Mouse (Mus musculus): ENCODE measurements at regions not wholly inside any gene's neighbourhood (a gene's known extent, or its start where the extent isn't known, plus 50 kb on each side); places are given as distances from the start of the nearest gene placed in this dataset.

- 0% methylated on average over 4 of the region's 4 CpGs for WGBS (ENCODE audit: missing documents)
- Histone ChIP-seq H3K27ac (no peak overlapping the region), H3K4me3 (ENCODE audit: inconsistent target) (no peak overlapping the region)
Observed at GRCm38 (mm10) chr9:115656994-115657713, 252.1 kb upstream of the Gadl1 start.

DNA sequence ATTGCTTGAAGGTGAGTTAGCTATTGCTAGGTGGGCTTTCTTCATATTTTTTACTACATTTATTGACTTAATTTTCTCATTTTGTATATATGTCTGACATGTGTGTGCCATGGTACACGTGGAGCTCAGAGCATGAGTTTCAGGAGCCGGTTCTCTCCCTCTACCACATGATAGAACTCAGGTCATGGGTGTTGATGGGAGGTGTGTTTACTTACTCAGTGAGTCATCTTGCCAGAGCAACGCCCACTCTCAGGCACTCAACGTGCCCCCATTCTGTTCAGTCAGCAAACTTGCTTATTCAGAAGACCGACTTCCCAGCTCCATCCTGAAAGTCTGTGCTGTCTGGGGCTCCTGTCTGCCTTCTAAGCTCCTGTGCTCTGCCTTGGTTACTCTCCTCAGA, 250.8 kb upstream of the Gadl1 start:
- no peaks in the 10 kb centered on the region for H3K36me3 ChIP-seq (ENCODE audit: inconsistent target)
- H3K4me3 ChIP-seq (ENCODE audit: inconsistent target), result no peak overlapping the region
- 95% methylated on average over 5 of the region's 5 CpGs for WGBS (ENCODE audit: missing documents)
- no peaks in the 10 kb centered on the region for H3K79me2 ChIP-seq (ENCODE audit: inconsistent target)
- no peak overlapping the region for H3K27ac ChIP-seq

More at GRCm38 (mm10) chr9:115656994-115657713, 252.1 kb upstream of the Gadl1 start:
- no peaks in the 10 kb centered on the region for H3K79me2 ChIP-seq (ENCODE audit: inconsistent target)
- no peaks in the 10 kb centered on the region for H3K36me3 ChIP-seq (ENCODE audit: inconsistent target)

- 78% methylated on average over 1 of the region's 1 CpGs for WGBS (ENCODE audit: missing documents)
- Histone ChIP-seq H3K36me3 (ENCODE audit: inconsistent target) (no peaks in the 10 kb centered on the region), H3K4me3 (ENCODE audit: inconsistent target) (no peak overlapping the region), H3K79me2 (ENCODE audit: inconsistent target) (no peaks in the 10 kb centered on the region), H3K27ac (no peak overlapping the region)
Observed at GRCm38 (mm10) chr9:115660371-115660770, 248.9 kb upstream of the Gadl1 start.

GRCm38 (mm10) chr9:115661834-115662425, 247.3 kb upstream of the Gadl1 start:
- no peak overlapping the region for H3K27ac ChIP-seq
- no peak overlapping the region for H3K4me3 ChIP-seq (ENCODE audit: inconsistent target)
- no peaks in the 10 kb centered on the region for H3K36me3 ChIP-seq (ENCODE audit: inconsistent target)
- no peaks in the 10 kb centered on the region for H3K79me2 ChIP-seq (ENCODE audit: inconsistent target)
- 81% methylated on average over 5 of the region's 5 CpGs for WGBS (ENCODE audit: missing documents)

- no peak overlapping the region for H3K4me3 ChIP-seq (ENCODE audit: inconsistent target)
- no peaks in the 10 kb centered on the region for H3K79me2 ChIP-seq (ENCODE audit: inconsistent target)
- H3K36me3 ChIP-seq (ENCODE audit: inconsistent target), result no peaks in the 10 kb centered on the region
- no peak overlapping the region for H3K27ac ChIP-seq
- 71% methylated on average over 5 of the region's 5 CpGs for WGBS (ENCODE audit: missing documents)
Observed at GRCm38 (mm10) chr9:115665337-115666004, 243.8 kb upstream of the Gadl1 start.

DNA sequence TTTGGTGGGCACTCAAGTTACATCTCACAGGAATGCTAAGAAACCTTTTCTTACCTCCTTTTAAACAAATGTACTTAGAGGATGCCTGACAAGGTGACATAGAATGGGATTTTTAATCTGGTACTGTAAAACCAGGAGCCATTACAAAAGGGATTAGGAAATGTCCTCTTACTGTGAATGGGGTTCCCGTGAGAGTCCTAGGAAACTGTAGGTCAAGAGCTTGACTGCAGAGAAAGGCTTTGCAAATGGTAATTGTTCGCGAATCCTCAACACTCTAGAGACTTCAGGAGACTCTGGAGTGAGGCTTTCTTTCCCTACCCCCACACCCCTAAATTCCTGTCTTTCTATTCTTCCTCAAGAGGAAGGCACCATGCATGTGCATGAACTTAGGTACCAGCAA, 242.7 kb upstream of the Gadl1 start:
- Histone ChIP-seq H3K36me3 (ENCODE audit: inconsistent target) (no peaks in the 10 kb centered on the region), H3K79me2 (ENCODE audit: inconsistent target) (no peaks in the 10 kb centered on the region), H3K4me3 (ENCODE audit: inconsistent target) (no peak overlapping the region), H3K27ac (no peak overlapping the region)
- 97% methylated on average over 3 of the region's 3 CpGs for WGBS (ENCODE audit: missing documents)

- H3K4me3 ChIP-seq (ENCODE audit: inconsistent target), result no peak overlapping the region
Observed at GRCm38 (mm10) chr9:115680703-115681576, 228.3 kb upstream of the Gadl1 start.

GRCm38 (mm10) chr9:115681841-115682240, 227.4 kb upstream of the Gadl1 start:
- H3K79me2 ChIP-seq (ENCODE audit: inconsistent target), result no peaks in the 10 kb centered on the region
- H3K36me3 ChIP-seq (ENCODE audit: inconsistent target), result no peaks in the 10 kb centered on the region
- 75% methylated on average over 9 of the region's 9 CpGs for WGBS (ENCODE audit: missing documents)
- H3K4me3 ChIP-seq (ENCODE audit: inconsistent target), result no peak overlapping the region
- no peak overlapping the region for H3K27ac ChIP-seq

More at GRCm38 (mm10) chr9:115680703-115681576, 228.3 kb upstream of the Gadl1 start:
- Histone ChIP-seq H3K79me2 (ENCODE audit: inconsistent target) (no peaks in the 10 kb centered on the region), H3K27ac (no peak overlapping the region), H3K36me3 (ENCODE audit: inconsistent target) (no peaks in the 10 kb centered on the region)
- WGBS (ENCODE audit: missing documents), result 57% methylated on average over 9 of the region's 9 CpGs

GRCm38 (mm10) chr9:115683951-115684350, 225.3 kb upstream of the Gadl1 start:
- H3K4me3 ChIP-seq (ENCODE audit: inconsistent target), result no peak overlapping the region
- no peak overlapping the region for H3K27ac ChIP-seq
- no peaks in the 10 kb centered on the region for H3K36me3 ChIP-seq (ENCODE audit: inconsistent target)
- no peaks in the 10 kb centered on the region for H3K79me2 ChIP-seq (ENCODE audit: inconsistent target)

- no peak overlapping the region for H3K4me3 ChIP-seq (ENCODE audit: inconsistent target)
- 68% methylated on average over 5 of the region's 5 CpGs for WGBS (ENCODE audit: missing documents)
- no peaks in the 10 kb centered on the region for H3K36me3 ChIP-seq (ENCODE audit: inconsistent target)
- H3K27ac ChIP-seq, result no peak overlapping the region
- H3K79me2 ChIP-seq (ENCODE audit: inconsistent target), result no peaks in the 10 kb centered on the region
Observed at GRCm38 (mm10) chr9:115686605-115687004, 222.7 kb upstream of the Gadl1 start.

GRCm38 (mm10) chr9:115692837-115693236, 216.4 kb upstream of the Gadl1 start:
- Histone ChIP-seq H3K27ac (no peak overlapping the region), H3K4me3 (ENCODE audit: inconsistent target) (no peak overlapping the region), H3K79me2 (ENCODE audit: inconsistent target) (no peaks in the 10 kb centered on the region), H3K36me3 (ENCODE audit: inconsistent target) (no peaks in the 10 kb centered on the region)
- WGBS (ENCODE audit: missing documents), result 100% methylated on average over 1 of the region's 2 CpGs

DNA sequence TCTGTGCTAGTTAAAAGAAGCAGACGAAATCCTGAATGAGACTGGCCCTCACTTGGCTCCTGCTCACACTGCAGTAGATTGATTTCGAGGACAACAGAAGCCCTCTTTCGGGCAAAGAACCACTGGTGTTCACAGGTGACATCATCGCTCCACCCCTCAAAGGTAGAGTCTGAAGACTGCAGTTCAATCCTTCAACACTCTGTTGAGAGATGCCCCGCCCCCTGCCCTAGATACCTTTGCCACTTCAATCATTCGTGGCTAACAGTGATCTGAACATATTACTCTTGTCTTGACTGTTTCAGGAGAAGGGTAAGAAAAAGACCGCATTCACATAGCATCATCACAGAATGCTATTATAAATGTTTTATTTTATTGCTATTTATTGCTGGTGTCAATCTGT, 205.5 kb upstream of the Gadl1 start:
- WGBS (ENCODE audit: missing documents), result 89% methylated on average over 7 of the region's 7 CpGs
- H3K27ac ChIP-seq, result no peak overlapping the region

DNA sequence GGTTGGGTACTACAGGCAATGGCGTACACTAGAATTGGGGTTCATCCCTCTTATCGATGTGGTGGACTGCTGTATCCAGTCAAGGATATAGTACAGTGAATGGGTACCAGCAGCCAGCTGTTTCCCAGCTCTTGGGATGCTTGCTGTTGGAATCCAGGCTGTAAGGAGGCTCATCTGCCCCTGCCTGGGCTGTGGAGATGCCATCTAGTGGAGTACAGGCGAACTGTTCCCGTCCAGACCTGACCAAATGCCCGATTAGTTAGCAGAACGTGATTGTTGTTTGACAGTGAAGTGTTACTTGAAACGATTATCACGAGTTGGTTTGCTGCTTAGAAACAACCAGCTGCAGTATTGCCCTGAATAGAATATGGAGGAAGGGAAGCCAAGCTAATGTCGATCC, 205.0 kb upstream of the Gadl1 start:
- 37% methylated on average over 9 of the region's 9 CpGs for WGBS (ENCODE audit: missing documents)
- Histone ChIP-seq H3K36me3 (ENCODE audit: inconsistent target) (no peaks in the 10 kb centered on the region), H3K79me2 (ENCODE audit: inconsistent target) (no peaks in the 10 kb centered on the region), H3K4me3 (ENCODE audit: inconsistent target) (no peak overlapping the region), H3K27ac (no peak overlapping the region)

More for the DNA sequence above, 205.5 kb upstream of the Gadl1 start:
- Histone ChIP-seq H3K36me3 (ENCODE audit: inconsistent target) (no peaks in the 10 kb centered on the region), H3K79me2 (ENCODE audit: inconsistent target) (no peaks in the 10 kb centered on the region), H3K4me3 (ENCODE audit: inconsistent target) (no peak overlapping the region)

DNA sequence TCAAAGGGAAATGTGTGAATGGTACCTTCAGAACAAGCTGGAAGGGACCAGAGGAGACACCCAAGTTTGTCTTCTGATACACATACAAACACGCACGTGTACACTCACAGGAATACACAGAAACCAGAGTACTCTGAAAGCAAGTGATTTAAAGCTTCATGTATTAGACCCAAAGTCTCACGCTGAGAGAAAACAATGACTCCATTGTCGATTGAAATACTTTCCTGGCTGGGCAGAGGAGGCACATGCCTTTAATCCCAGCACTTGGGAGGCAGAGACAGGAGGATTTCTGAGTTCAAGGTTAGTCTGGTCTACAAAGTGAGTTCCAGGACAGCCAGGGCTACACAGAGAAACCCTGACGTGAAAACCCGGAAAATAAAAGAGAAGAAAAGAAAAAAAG, 203.5 kb upstream of the Gadl1 start:
- Histone ChIP-seq H3K36me3 (ENCODE audit: inconsistent target) (no peaks in the 10 kb centered on the region), H3K79me2 (ENCODE audit: inconsistent target) (no peaks in the 10 kb centered on the region), H3K4me3 (ENCODE audit: inconsistent target) (no peak overlapping the region), H3K27ac (no peak overlapping the region)
- WGBS (ENCODE audit: missing documents), result 95% methylated on average over 6 of the region's 6 CpGs

All from macrophage (primary cell).